In the genomic region with DNA sequence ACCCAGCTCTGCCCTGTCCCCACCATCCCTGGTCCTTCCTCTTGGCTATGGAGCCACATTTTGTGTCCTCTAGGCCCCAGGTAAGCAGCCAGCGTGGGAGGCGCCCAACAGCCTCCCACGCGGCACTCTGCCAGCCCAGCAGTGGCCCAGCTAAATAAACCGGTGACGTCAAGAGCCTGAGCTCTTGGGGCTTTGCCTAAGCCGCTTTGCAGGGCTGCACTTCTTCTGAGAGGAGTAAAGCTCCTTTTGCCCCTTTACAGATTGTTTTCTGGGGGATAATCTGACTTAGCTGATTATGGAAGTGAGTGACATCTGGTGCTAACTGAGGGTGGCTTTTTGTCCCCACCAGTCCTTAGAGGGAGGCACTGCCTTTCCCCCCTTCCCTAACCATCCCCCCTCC, we compare ENCODE assay signal across 8 mouse cellular contexts. TPM values are rescaled to one million over a fixed set of nuclear protein-coding genes. Genes with fewer than 3 reads are reported as not detected.
DNase-seq lines count a peak whose midpoint lies in the region; ATAC-seq and TF ChIP-seq lines count a peak whose summit lies in the region.

No protein-coding gene starts in this region.

- no peak overlapping the region for H3K4me2 ChIP-seq in kidney, postnatal 0 days (ENCODE audit: low read length)
- no peak overlapping the region for H3K4me2 ChIP-seq in embryonic facial prominence, embryonic 14.5 days (ENCODE audit: low read depth, low read length)
- H3K4me2 ChIP-seq in hindbrain, embryonic 14.5 days (replicated peaks) = no peak overlapping the region

- H3K4me3 ChIP-seq in kidney, postnatal 0 days (replicated peaks; ENCODE audit: low read depth, low read length) = no peak overlapping the region
- no peak overlapping the region for H3K4me3 ChIP-seq in kidney, adult 2 months (ENCODE audit: insufficient read depth, low read depth, low read length)
- H3K4me3 ChIP-seq in embryonic facial prominence, embryonic 14.5 days (ENCODE audit: low read depth, low read length) = no peak overlapping the region
- H3K4me3 ChIP-seq in hindbrain, embryonic 14.5 days (replicated peaks; ENCODE audit: low read length) = no peak overlapping the region

- DNase-seq in kidney, postnatal 0 days (ENCODE audit: low spot score) = peak; percentile 73
- DNase-seq in kidney, adult 2 months = no peak
- peak; percentile 92 for DNase-seq in embryonic facial prominence, embryonic 14.5 days (ENCODE audit: low spot score)
- DNase-seq in hindbrain, embryonic 14.5 days (ENCODE audit: low spot score) = peak; percentile 73
- DNase-seq in retina, adult 2 months (ENCODE audit: low read depth, low spot score) = peak; percentile 84
- DNase-seq in thymus, postnatal 4 days = no peak
- no peak for DNase-seq in Muller cell, postnatal 12 days (ENCODE audit: inconsistent ontology term)

- no peaks in the 10 kb centered on the region for H3K36me3 ChIP-seq in kidney, postnatal 0 days (ENCODE audit: insufficient read depth, low read length)
- H3K36me3 ChIP-seq in kidney, adult 2 months (ENCODE audit: control insufficient read depth, insufficient read depth, low read length) = no peaks in the 10 kb centered on the region
- H3K36me3 ChIP-seq in embryonic facial prominence, embryonic 14.5 days (ENCODE audit: control insufficient read depth, insufficient read depth, low read length) = no peaks in the 10 kb centered on the region
- H3K36me3 ChIP-seq in hindbrain, embryonic 14.5 days (replicated peaks; ENCODE audit: control insufficient read depth, insufficient read depth) = no peaks in the 10 kb centered on the region

- WGBS in kidney, postnatal 0 days = 16% methylated on average over 7 of the region's 7 CpGs
- 35% methylated on average over 7 of the region's 7 CpGs for WGBS in kidney, adult 2 months
- WGBS in embryonic facial prominence, embryonic 14.5 days = 13% methylated on average over 7 of the region's 7 CpGs
- WGBS in hindbrain, embryonic 14.5 days = 7% methylated on average over 7 of the region's 7 CpGs

- ATAC-seq in kidney, postnatal 0 days (replicated peaks; ENCODE audit: low FRiP score, low read depth) = no peak
- ATAC-seq in cerebellum, adult (ENCODE audit: insufficient number of reproducible peaks, low FRiP score, low TSS enrichment) = 0 out of 2 replicates have a peak, but pooled peaks have one; percentile 17
- ATAC-seq in embryonic facial prominence, embryonic 14.5 days (ENCODE audit: low read depth) = peak; percentile 56
- no peak for ATAC-seq in hindbrain, embryonic 14.5 days (ENCODE audit: low FRiP score)

- no peak overlapping the region for H3K27ac ChIP-seq in kidney, postnatal 0 days
- H3K27ac ChIP-seq in kidney, adult 2 months (ENCODE audit: insufficient read depth, low read depth, low read length) = no peak overlapping the region
- peak overlapping the region; percentile 36 for H3K27ac ChIP-seq in embryonic facial prominence, embryonic 14.5 days (replicated peaks; ENCODE audit: low read depth, low read length)
- H3K27ac ChIP-seq in hindbrain, embryonic 14.5 days = peak overlapping the region; percentile 58

- H3K9me3 ChIP-seq in kidney, postnatal 0 days (replicated peaks; ENCODE audit: low read length) = no peaks in the 10 kb centered on the region
- H3K9me3 ChIP-seq in embryonic facial prominence, embryonic 14.5 days (ENCODE audit: control insufficient read depth, low read length) = no peaks in the 10 kb centered on the region
- no peaks in the 10 kb centered on the region for H3K9me3 ChIP-seq in hindbrain, embryonic 14.5 days (ENCODE audit: control insufficient read depth, low read length)

- no peak for TF ChIP-seq CTCF in kidney, postnatal 0 days (IDR thresholded peaks at IDR 0.05; ENCODE audit: low read depth)
- TF ChIP-seq CTCF in kidney, adult 2 months (conservative IDR thresholded peaks at IDR 0.05; ENCODE audit: insufficient read depth, insufficient read length, low read depth, low read length) = no peak

- no peak for TF ChIP-seq POLR2A in kidney, adult 2 months (IDR thresholded peaks at IDR 0.05; ENCODE audit: low read depth, low read length)

- H3K4me1 ChIP-seq in kidney, postnatal 0 days (replicated peaks; ENCODE audit: insufficient read depth, low read length) = peaks cover 16% of the 10 kb centered on the region
- no peaks in the 10 kb centered on the region for H3K4me1 ChIP-seq in kidney, adult 2 months (ENCODE audit: control insufficient read depth, insufficient read depth, low read length)
- H3K4me1 ChIP-seq in embryonic facial prominence, embryonic 14.5 days (ENCODE audit: control insufficient read depth, insufficient read depth, low read length) = peaks cover 43% of the 10 kb centered on the region
- peaks cover 67% of the 10 kb centered on the region for H3K4me1 ChIP-seq in hindbrain, embryonic 14.5 days (replicated peaks; ENCODE audit: control insufficient read depth, insufficient read depth, low read length)

- H3K27me3 ChIP-seq in kidney, postnatal 0 days (ENCODE audit: insufficient read depth, low read length) = no peaks in the 10 kb centered on the region
- no peaks in the 10 kb centered on the region for H3K27me3 ChIP-seq in kidney, adult 2 months (replicated peaks; ENCODE audit: control insufficient read depth, insufficient read depth, low read length)
- no peaks in the 10 kb centered on the region for H3K27me3 ChIP-seq in embryonic facial prominence, embryonic 14.5 days (replicated peaks; ENCODE audit: control insufficient read depth, insufficient read depth, low read length)
- no peaks in the 10 kb centered on the region for H3K27me3 ChIP-seq in hindbrain, embryonic 14.5 days (ENCODE audit: control insufficient read depth, insufficient read depth, low read length)

- H3K9ac ChIP-seq in kidney, postnatal 0 days (ENCODE audit: low read depth, low read length) = no peak overlapping the region
- 0 out of 2 replicates have a peak overlapping the region, but pooled peaks have one; percentile 19 for H3K9ac ChIP-seq in embryonic facial prominence, embryonic 14.5 days (ENCODE audit: low read depth, low read length)
- no peak overlapping the region for H3K9ac ChIP-seq in hindbrain, embryonic 14.5 days

RNA-seq across cellular contexts. Expression of a gene that starts 22.8 kb away (rescaled TPM):
- polyA plus RNA-seq in kidney, postnatal 0 days (2015; fragmentation: Nextera tagmentation; extraction: Ambion mirVana) = 1.4 TPM in 2 replicates
- polyA plus RNA-seq in kidney, adult 2 months (2012; rRNA removed) = 1.5 and 4.5 TPM in 2 replicates
- 2.1 and 2.4 TPM in 2 replicates for polyA plus RNA-seq in embryonic facial prominence, embryonic 14.5 days (2014; fragmentation: Nextera tagmentation; extraction: Ambion mirVana)
- polyA plus RNA-seq in hindbrain, embryonic 14.5 days (2014; fragmentation: Nextera tagmentation; extraction: Ambion mirVana) = 0.44 and 0.55 TPM in 2 replicates

Comparison
In these comparisons a context has a peak if more than half of its experiments do, and no peak if none do; other contexts are left out.
1. DNase-seq: peak in kidney, postnatal 0 days (single experiment), embryonic facial prominence, embryonic 14.5 days (single experiment), hindbrain, embryonic 14.5 days (single experiment) and retina, adult 2 months (single experiment); none in kidney, adult 2 months (single experiment), thymus, postnatal 4 days (single experiment) and Muller cell, postnatal 12 days (single experiment).
2. ATAC-seq: peak in cerebellum, adult (single experiment) and embryonic facial prominence, embryonic 14.5 days (single experiment); none in kidney, postnatal 0 days (single experiment) and hindbrain, embryonic 14.5 days (single experiment).
3. H3K27ac ChIP-seq: peak in embryonic facial prominence, embryonic 14.5 days (single experiment) and hindbrain, embryonic 14.5 days (single experiment); none in kidney, postnatal 0 days (single experiment) and kidney, adult 2 months (single experiment).